Comparison of ENCODE assay signal across 12 mouse cellular contexts in genomic region chr1:158052644-158053043, GRCm38 (mm10).
"Had no signal": no experiment of that assay in that cellular context is flagged by ENCODE, and none has a peak within 500 bp of the region (broad histone marks: within the 10 kb centered on the region; RNA-seq: fewer than 3 reads in every experiment).

No protein-coding gene starts in this region.

- DNase-seq: kidney, adult 2 months; kidney, postnatal 36 days; liver; lung, adult 18-20 months; lung, postnatal 10 days; lung, postnatal 36 days; retina, postnatal 1 day; thymus, postnatal 25 days had no signal

- ATAC-seq: intestine, postnatal 0 days; liver, embryonic 12.5 days; midbrain, embryonic 13.5 days; midbrain, embryonic 16.5 days had no signal
